Mouse (Mus musculus) limb, embryonic 13.5 days (tissue): ENCODE results near the gene Edc3. TPM values are rescaled to one million over a fixed set of nuclear protein-coding genes. Genes with fewer than 3 reads are reported as not detected.

Experiments used
- ATAC-seq: fragments of 200-750 bp; cut with Nextera tagmentation; 2 replicates; pipeline ENCODE4 v1.8.0; 2017; ENCODE audit warnings: low read depth, moderate number of reproducible peaks, moderate TSS enrichment; ENCODE audit not compliant: low FRiP score
- H3K27ac ChIP-seq: fragments of 300-500 bp; sonication (generic); 2 replicates; pipeline ENCODE4 v1.5.1; 2015; ENCODE audit warnings: inconsistent platforms, mild to moderate bottlenecking, moderate library complexity
- H3K27me3 ChIP-seq: fragments of 300-500 bp; sonication (generic); 2 replicates; pipeline ENCODE4 v1.6.1; 2015; ENCODE audit warnings: mild to moderate bottlenecking, inconsistent platforms
- H3K36me3 ChIP-seq: fragments of 300-500 bp; sonication (generic); 2 replicates; pipeline ENCODE4 v1.6.1; 2015; ENCODE audit warnings: inconsistent platforms, mild to moderate bottlenecking, moderate library complexity
- H3K4me1 ChIP-seq: fragments of 300-500 bp; sonication (generic); 2 replicates; pipeline ENCODE4 v1.6.1; 2015; ENCODE audit warnings: inconsistent platforms
- H3K4me2 ChIP-seq: fragments of 300-500 bp; sonication (generic); replicated peaks from 2 replicates; pipeline ENCODE4 v1.6.1; 2015; ENCODE audit warnings: inconsistent platforms, mild to moderate bottlenecking, moderate library complexity
- H3K4me3 ChIP-seq: fragments of 300-500 bp; sonication (generic); 2 replicates; pipeline ENCODE4 v1.5.1; 2015; ENCODE audit warnings: moderate library complexity, mild to moderate bottlenecking, inconsistent platforms
- H3K9ac ChIP-seq: fragments of 300-500 bp; sonication (generic); 2 replicates; pipeline ENCODE4 v1.6.1; 2015; ENCODE audit warnings: mild to moderate bottlenecking, inconsistent platforms
- H3K9me3 ChIP-seq: fragments of 300-500 bp; sonication (generic); 2 replicates; pipeline ENCODE4 v1.6.1; 2016; ENCODE audit warnings: inconsistent platforms
- WGBS: fragments of 180-500 bp; shearing (Covaris S2); methylation state at CpG from one replicate; pipeline ENCODE4 v1.1.7; 2015; 5-methylcytosine and 5-hydroxymethylcytosine counted together
- polyA plus RNA-seq: library from polyadenylated mRNA; unstranded; fragments of >200 nt; fragmentation: Nextera tagmentation; extraction: Ambion mirVana; gene quantifications from 2 replicates; pipeline ENCODE4 v1.2.1, GENCODE M21; 2015

Edc3 gene
- polyA plus RNA-seq, result 39.3 TPM in 2 replicates

- Histone ChIP-seq H3K9ac (peak within 1 kb of the TSS; percentile 93), H3K27me3 (no peaks in the 10 kb centered on the region), H3K9me3 (no peaks in the 10 kb centered on the region; the same call in 1 of the 2 replicates), H3K4me2 (peak within 1 kb of the TSS; percentile 84), H3K4me3 (peak within 1 kb of the TSS; percentile 85), H3K4me1 (peaks cover 12% of the 10 kb centered on the region), H3K36me3 (peaks cover 13% of the 10 kb centered on the region), H3K27ac (peak within 1 kb of the TSS; percentile 78)
- peak; percentile 97 for ATAC-seq
- under 1% methylated on average over 23 of the region's 23 CpGs for WGBS
Measured at GRCm38 (mm10) chr9:57708068-57708719, at the start of gene Edc3. TSS of gene Edc3 (plus strand) at chr9:57708540.

- H3K4me2 ChIP-seq, result no peak overlapping the region
- ATAC-seq, result no peak
- no peak overlapping the region for H3K4me3 ChIP-seq
- 81% methylated on average over 4 of the region's 4 CpGs for WGBS
- H3K36me3 ChIP-seq, result no peaks in the 10 kb centered on the region
- peaks cover 12% of the 10 kb centered on the region for H3K27me3 ChIP-seq
- H3K4me1 ChIP-seq, result no peaks in the 10 kb centered on the region
- H3K9me3 ChIP-seq, result no peaks in the 10 kb centered on the region
- no peak overlapping the region; the same call in 1 of the 2 replicates for H3K9ac ChIP-seq
- H3K27ac ChIP-seq, result no peak overlapping the region
Measured at GRCm38 (mm10) chr9:57658970-57659369, 49.4 kb upstream of the Edc3 start.

GRCm38 (mm10) chr9:57659774-57660173 lies 48.6 kb upstream of the Edc3 start:
- 29% methylated on average over 4 of the region's 4 CpGs for WGBS
- Histone ChIP-seq H3K4me1 (no peaks in the 10 kb centered on the region), H3K27me3 (peaks cover 4% of the 10 kb centered on the region), H3K27ac (no peak overlapping the region), H3K9ac (no peak overlapping the region; the same call in 1 of the 2 replicates), H3K36me3 (no peaks in the 10 kb centered on the region), H3K4me2 (no peak overlapping the region), H3K4me3 (no peak overlapping the region), H3K9me3 (no peaks in the 10 kb centered on the region)
- no peak; the same call in 1 of the 2 replicates for ATAC-seq

GRCm38 (mm10) chr9:57660501-57660900 lies 47.8 kb upstream of the Edc3 start:
- H3K9me3 ChIP-seq, result no peaks in the 10 kb centered on the region
- H3K36me3 ChIP-seq, result no peaks in the 10 kb centered on the region
- H3K4me1 ChIP-seq, result no peaks in the 10 kb centered on the region
- ATAC-seq, result no peak
- no peak overlapping the region for H3K27ac ChIP-seq
- H3K9ac ChIP-seq, result no peak overlapping the region
- no peak overlapping the region for H3K4me2 ChIP-seq
- H3K4me3 ChIP-seq, result no peak overlapping the region
- 72% methylated on average over 6 of the region's 6 CpGs for WGBS
- H3K27me3 ChIP-seq, result no peaks in the 10 kb centered on the region

- H3K4me3 ChIP-seq, result no peak overlapping the region
- H3K27me3 ChIP-seq, result no peaks in the 10 kb centered on the region
- ATAC-seq, result no peak
- H3K36me3 ChIP-seq, result no peaks in the 10 kb centered on the region
- 67% methylated on average over 3 of the region's 3 CpGs for WGBS
- H3K4me1 ChIP-seq, result no peaks in the 10 kb centered on the region
- H3K9me3 ChIP-seq, result no peaks in the 10 kb centered on the region
- no peak overlapping the region for H3K9ac ChIP-seq
- no peak overlapping the region for H3K27ac ChIP-seq
- no peak overlapping the region for H3K4me2 ChIP-seq
Measured at GRCm38 (mm10) chr9:57661552-57661951, 46.8 kb upstream of the Edc3 start.

- Histone ChIP-seq H3K9ac (no peak overlapping the region), H3K27ac (no peak overlapping the region), H3K4me1 (no peaks in the 10 kb centered on the region), H3K9me3 (no peaks in the 10 kb centered on the region), H3K36me3 (no peaks in the 10 kb centered on the region), H3K27me3 (no peaks in the 10 kb centered on the region), H3K4me2 (no peak overlapping the region), H3K4me3 (no peak overlapping the region)
- ATAC-seq, result no peak
- 61% methylated on average over 7 of the region's 7 CpGs for WGBS
Measured at GRCm38 (mm10) chr9:57664616-57665015, 43.7 kb upstream of the Edc3 start.

GRCm38 (mm10) chr9:57666536-57666935 lies 41.8 kb upstream of the Edc3 start:
- no peaks in the 10 kb centered on the region for H3K4me1 ChIP-seq
- H3K9me3 ChIP-seq, result no peaks in the 10 kb centered on the region
- ATAC-seq, result no peak
- no peak overlapping the region for H3K9ac ChIP-seq
- H3K4me3 ChIP-seq, result no peak overlapping the region
- H3K4me2 ChIP-seq, result no peak overlapping the region
- no peaks in the 10 kb centered on the region for H3K36me3 ChIP-seq
- 81% methylated on average over 8 of the region's 8 CpGs for whole genome bisulfite sequencing
- H3K27me3 ChIP-seq, result no peaks in the 10 kb centered on the region
- no peak overlapping the region for H3K27ac ChIP-seq

GRCm38 (mm10) chr9:57667136-57667535 lies 41.2 kb upstream of the Edc3 start:
- H3K27ac ChIP-seq, result no peak overlapping the region
- H3K36me3 ChIP-seq, result no peaks in the 10 kb centered on the region
- H3K9me3 ChIP-seq, result no peaks in the 10 kb centered on the region
- no peak overlapping the region for H3K4me3 ChIP-seq
- H3K4me2 ChIP-seq, result no peak overlapping the region
- H3K27me3 ChIP-seq, result no peaks in the 10 kb centered on the region
- ATAC-seq, result no peak
- H3K9ac ChIP-seq, result no peak overlapping the region
- 73% methylated on average over 3 of the region's 3 CpGs for WGBS
- H3K4me1 ChIP-seq, result no peaks in the 10 kb centered on the region

- no peaks in the 10 kb centered on the region for H3K36me3 ChIP-seq
- H3K9ac ChIP-seq, result no peak overlapping the region
- ATAC-seq, result no peak
- no peak overlapping the region for H3K4me3 ChIP-seq
- no peaks in the 10 kb centered on the region for H3K9me3 ChIP-seq
- WGBS, result 72% methylated on average over 11 of the region's 11 CpGs
- H3K4me2 ChIP-seq, result no peak overlapping the region
- no peaks in the 10 kb centered on the region for H3K27me3 ChIP-seq
- no peaks in the 10 kb centered on the region for H3K4me1 ChIP-seq
- H3K27ac ChIP-seq, result no peak overlapping the region
Measured at GRCm38 (mm10) chr9:57667817-57668216, 40.5 kb upstream of the Edc3 start.

GRCm38 (mm10) chr9:57668277-57668676 lies 40.1 kb upstream of the Edc3 start:
- no peaks in the 10 kb centered on the region for H3K36me3 ChIP-seq
- H3K9ac ChIP-seq, result no peak overlapping the region
- ATAC-seq, result no peak
- H3K4me1 ChIP-seq, result no peaks in the 10 kb centered on the region
- H3K4me2 ChIP-seq, result no peak overlapping the region
- H3K27me3 ChIP-seq, result no peaks in the 10 kb centered on the region
- H3K9me3 ChIP-seq, result no peaks in the 10 kb centered on the region
- 25% methylated on average over 1 of the region's 1 CpGs for WGBS
- no peak overlapping the region for H3K27ac ChIP-seq
- no peak overlapping the region for H3K4me3 ChIP-seq

GRCm38 (mm10) chr9:57669566-57669965 lies 38.8 kb upstream of the Edc3 start:
- H3K36me3 ChIP-seq, result no peaks in the 10 kb centered on the region
- WGBS, result 77% methylated on average over 3 of the region's 3 CpGs
- no peak overlapping the region for H3K4me3 ChIP-seq
- H3K27ac ChIP-seq, result no peak overlapping the region
- ATAC-seq, result no peak
- H3K27me3 ChIP-seq, result no peaks in the 10 kb centered on the region
- H3K9ac ChIP-seq, result no peak overlapping the region
- no peaks in the 10 kb centered on the region for H3K4me1 ChIP-seq
- no peak overlapping the region for H3K4me2 ChIP-seq
- H3K9me3 ChIP-seq, result no peaks in the 10 kb centered on the region

- Histone ChIP-seq H3K9ac (no peak overlapping the region), H3K36me3 (no peaks in the 10 kb centered on the region), H3K4me3 (no peak overlapping the region), H3K9me3 (no peaks in the 10 kb centered on the region), H3K4me1 (no peaks in the 10 kb centered on the region), H3K4me2 (no peak overlapping the region), H3K27me3 (no peaks in the 10 kb centered on the region), H3K27ac (no peak overlapping the region)
- WGBS, result 92% methylated on average over 4 of the region's 4 CpGs
- no peak for ATAC-seq
Measured at GRCm38 (mm10) chr9:57671037-57671436, 37.3 kb upstream of the Edc3 start.

GRCm38 (mm10) chr9:57671500-57671899 lies 36.8 kb upstream of the Edc3 start:
- WGBS, result 74% methylated on average over 5 of the region's 5 CpGs
- Histone ChIP-seq H3K27ac (no peak overlapping the region), H3K4me3 (no peak overlapping the region), H3K36me3 (no peaks in the 10 kb centered on the region), H3K4me1 (no peaks in the 10 kb centered on the region), H3K27me3 (no peaks in the 10 kb centered on the region), H3K9ac (no peak overlapping the region), H3K9me3 (no peaks in the 10 kb centered on the region), H3K4me2 (no peak overlapping the region)
- no peak for ATAC-seq
